Mouse (Mus musculus) adrenal gland, adult (tissue): ENCODE results near the gene Brd3.
"Not testable (repeated sequence)": the region's sequence is repeated elsewhere in the genome, so short reads cannot be mapped to it uniquely, and the experiment has no call there.

Experiments
- DNase-seq, 2 experiments: peaks; one replicate each; pipeline ENCODE4 v3.0.0; 2022 to 2023; ENCODE audit warnings: low spot score in 1 of 2; ENCODE audit not compliant: inconsistent age in 2 of 2

The Brd3 gene

DNA sequence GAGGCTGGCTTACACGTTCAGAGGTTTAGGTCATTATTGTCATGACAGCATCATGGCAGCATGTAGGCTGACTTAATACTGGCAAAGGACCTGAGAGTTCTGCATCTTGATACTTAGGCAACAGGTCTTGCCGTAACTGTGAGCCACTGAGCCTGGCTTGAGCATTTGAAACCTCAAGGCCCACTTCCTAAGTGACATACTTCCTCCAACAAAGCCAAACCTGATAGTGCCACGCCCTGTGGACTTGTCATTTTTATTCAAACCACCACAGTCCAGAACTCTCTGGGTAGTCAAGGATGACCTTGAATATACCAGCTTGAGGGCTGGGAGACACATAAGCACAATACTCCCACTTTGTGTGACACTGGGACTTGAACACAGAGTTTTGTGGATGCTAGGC lies 5.4 kb upstream of the Brd3 start:
- no peak for DNase-seq

- DNase-seq = no peak
Observed at GRCm38 (mm10) chr2:27510706-27511105, 3.2 kb upstream of the Brd3 start.

DNA sequence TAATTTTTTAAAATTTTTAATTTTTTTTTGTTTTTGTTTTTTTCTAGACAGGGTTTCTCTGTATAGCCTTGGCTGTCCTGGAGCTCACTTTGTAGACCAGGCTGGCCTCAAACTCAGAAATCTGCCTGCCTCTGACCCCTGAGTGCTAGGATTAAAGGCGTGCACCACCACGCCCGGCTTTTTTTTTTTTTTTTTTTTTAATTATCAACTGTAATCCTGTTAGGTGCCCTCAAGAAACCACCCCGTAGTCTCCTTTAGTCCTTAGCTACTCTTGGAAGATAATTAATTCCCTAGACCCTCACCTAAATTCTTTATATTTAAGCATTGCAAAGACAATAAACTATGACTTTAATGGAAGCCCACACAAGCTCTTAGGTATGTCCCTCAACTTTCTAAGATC lies 804 bp downstream of the Brd3 start:
- not testable (repeated sequence) for DNase-seq

DNA sequence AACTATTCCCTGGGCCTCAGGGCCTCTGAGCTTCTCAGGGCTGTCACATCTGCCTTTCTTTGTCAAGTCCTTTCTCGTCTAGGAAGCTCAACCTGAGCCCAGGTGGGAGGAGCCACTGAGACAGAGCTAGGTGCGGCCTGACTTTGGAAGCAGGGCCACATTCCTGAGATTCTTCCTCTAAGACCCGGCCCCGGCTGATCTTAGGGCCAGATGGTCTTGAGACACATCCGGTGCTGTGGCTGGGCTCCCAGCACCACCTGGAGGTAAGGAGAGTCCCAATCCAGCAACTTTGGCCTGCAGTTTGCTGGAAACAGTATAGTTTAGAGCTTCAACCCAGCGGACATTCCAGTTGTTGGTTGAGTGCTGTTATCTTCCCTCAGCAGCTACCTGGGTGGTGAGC lies 1.9 kb downstream of the Brd3 start:
- no peak for DNase-seq

DNA sequence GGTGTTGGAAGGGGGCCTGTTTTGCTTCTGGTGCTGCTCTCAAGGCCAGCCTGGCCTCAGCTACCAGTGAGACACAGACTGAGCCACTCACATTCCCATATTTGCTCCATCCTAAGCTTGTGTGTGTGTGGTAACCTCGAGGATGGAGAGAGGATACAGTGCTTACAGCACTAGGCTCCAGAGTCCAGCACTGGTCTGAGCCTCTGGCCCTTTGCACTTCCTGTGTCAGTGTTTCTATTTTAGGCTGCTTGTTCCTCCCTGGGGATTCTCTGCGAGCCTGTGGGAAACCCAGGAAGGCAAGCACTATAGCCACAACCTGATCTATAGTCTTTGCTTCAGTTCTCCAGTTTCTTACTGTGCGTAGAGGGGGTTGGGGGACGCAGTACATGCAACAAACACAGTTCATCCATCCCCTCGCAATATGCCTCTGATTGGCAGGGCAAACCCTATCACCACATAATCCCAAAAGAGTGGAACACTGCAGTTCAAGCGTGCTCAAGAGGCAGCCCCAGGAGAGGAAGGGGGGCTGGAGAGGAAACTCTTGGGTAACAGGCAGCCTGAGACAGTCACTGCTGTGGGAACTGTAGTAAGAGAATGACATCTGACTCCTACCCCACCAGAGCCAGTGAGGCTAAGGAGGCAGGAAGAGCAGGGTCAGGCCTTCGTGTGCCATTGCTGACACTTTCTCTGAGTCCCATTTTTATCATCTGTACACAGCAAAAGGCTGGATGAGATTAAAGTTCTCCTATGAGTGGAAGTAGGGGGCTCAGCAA lies 3.2 kb downstream of the Brd3 start:
- DNase-seq = peak; percentile 17 to 33

DNA sequence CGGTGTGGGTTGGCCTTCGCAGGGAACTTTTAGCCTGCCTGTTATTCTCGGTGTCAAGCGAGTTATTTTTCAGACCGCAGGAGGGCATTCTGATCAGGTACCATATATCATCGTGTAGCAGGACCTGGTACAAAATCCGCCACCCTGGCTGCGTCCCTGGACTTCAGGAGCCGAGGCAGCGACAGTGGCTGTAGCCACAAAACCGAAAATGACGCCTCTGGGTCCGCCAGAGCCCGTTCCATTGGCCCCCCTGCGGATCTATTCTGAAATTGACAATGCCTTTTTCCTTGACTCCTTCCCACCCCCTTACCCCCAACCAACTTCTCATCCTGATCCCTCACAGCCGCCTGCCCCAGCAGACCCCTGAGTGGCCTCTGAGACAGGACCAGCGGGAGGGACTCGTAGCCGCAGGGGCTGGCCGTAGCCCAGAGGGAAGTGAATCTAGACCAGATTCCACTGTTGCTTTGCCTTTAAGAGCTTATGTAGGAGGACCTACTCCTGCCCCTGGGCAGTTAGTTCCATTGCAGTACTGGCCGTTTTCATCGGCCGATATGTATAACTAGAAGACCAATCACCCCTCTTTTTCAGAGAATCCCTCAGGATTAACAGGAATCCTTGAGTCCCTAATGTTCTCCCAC lies 11.0 kb downstream of the Brd3 start:
- no peak for DNase-seq

DNA sequence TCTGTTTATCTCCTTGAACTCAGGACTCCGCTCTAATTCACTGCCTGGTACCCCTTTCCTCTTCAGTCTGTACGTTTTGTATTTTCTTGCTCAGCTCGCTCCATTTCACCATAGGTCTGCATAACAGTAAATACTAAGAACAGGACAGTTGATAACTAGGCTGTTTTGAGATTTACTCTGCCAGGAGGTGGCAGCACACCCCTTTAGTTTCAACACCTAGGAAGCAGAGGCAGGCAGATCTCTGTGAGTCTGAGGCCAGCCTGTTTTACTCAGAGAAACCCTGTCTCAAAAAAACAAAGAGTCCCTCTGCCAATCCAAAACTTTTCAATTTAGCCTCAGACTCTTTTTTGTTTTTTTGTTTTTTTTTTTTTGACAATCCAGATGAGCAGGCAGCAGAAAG lies 13.5 kb downstream of the Brd3 start:
- no peak for DNase-seq

GRCm38 (mm10) chr2:27490939-27491338 lies 16.5 kb downstream of the Brd3 start:
- no peak for DNase-seq

GRCm38 (mm10) chr2:27488362-27488761 lies 19.1 kb downstream of the Brd3 start:
- DNase-seq = no peak

DNA sequence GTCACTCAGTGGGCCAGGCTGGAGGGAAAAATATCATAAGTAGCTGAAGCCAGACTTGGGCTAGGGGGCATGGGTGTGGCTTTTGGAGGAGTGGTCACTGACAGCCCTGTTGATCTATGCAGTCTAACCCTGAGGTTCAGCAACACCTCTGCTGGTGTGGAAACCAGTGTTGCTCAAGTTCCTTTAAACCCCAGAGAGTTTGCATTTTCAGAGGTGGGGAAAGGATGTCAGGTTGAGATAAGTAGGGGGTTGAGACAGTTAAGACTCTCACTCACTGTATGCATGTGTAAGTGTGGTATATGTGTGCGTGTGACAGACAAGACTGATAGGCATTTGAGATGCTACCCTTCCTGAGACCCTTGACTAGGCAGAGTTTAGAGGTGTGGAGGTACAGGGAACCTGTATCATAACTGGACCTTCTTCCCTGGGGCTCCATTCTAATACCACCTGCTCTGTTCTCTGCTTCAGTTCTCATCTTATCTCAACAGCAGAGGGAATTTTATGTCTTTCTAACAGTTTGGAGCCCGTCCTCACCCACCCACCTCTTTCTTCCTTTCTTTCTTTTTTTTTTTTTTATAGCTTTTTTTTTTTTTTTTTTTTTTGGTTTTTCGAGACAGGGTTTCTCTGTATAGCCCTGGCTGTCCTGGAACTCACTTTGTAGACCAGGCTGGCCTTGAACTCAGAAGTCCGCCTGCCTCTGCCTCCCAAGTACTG lies 20.0 kb downstream of the Brd3 start:
- no peak for DNase-seq

DNA sequence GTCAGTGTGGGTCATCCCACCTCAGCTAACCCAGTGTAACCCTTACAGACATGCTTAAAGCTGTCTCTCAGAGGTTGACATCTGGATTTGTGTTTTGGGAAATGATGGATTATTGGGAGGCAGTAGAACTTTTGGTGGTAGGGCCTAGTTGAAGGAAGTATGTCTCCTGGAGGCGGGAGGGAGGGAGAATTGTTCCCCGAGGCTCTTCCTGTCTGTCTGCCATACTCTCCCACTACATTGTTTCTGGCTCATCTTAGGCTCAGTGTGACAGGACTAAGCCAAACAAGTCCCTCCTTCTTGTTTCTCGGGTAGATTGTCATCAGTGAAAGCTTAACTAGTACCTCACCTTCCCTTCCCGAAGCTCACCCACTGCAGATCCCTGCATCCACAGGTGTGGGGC lies 20.7 kb downstream of the Brd3 start:
- DNase-seq = no peak

- no peak for DNase-seq
Observed at GRCm38 (mm10) chr2:27482265-27482861, 25.1 kb downstream of the Brd3 start.

GRCm38 (mm10) chr2:27480367-27480766 lies 27.1 kb downstream of the Brd3 start:
- peak; percentile 38 to 55 for DNase-seq

- peak; percentile 36 to 62 for DNase-seq
Observed at GRCm38 (mm10) chr2:27479821-27480220, 27.6 kb downstream of the Brd3 start.

- peak; percentile 43 for DNase-seq
Observed at GRCm38 (mm10) chr2:27476303-27477192, 30.9 kb downstream of the Brd3 start.

GRCm38 (mm10) chr2:27475495-27476302 lies 31.8 kb downstream of the Brd3 start:
- DNase-seq = peak; percentile 96

DNA sequence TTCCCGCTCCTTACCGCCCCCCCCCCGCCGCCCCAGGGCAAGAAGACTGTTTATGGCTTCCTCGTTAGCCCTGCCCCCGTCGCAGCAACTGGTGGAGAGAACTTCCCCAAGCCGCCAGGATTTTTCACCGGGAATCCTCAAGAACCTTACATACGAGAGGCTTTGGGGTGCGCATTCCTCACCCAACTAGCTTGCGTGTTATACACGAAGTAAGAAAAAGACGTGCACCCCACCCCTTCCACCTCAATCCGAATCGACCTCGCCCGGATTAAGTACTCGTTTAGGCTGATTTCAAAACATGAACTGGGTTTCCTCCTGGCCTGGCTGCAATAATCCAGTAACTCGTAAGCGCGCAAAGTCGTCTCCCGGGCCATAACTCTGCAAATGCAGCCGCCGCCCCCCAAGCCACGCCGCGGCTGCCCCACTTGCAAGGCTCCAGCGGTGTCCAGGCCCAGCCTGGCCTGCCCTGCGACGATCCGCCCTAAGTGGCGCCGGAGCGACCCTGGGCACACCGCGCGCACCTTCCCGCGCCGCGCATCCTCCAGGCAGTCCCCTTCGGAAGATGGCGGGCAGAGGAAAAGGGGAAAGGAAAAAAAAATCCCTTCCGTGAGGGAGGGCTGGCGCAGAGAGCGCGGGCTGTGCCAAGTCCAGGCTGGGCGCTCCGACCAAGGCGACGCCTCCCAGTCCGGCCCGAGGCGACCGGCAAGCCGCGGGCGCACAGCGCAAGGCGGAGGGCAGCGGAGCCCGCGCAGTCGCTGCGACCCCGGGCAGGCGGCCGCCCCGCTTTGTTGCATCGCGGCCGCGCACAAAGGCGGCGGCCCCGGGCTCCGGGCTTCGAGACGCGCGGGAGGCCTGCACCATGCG lies 32.6 kb downstream of the Brd3 start:
- DNase-seq = peak; percentile 69 to 84

DNA sequence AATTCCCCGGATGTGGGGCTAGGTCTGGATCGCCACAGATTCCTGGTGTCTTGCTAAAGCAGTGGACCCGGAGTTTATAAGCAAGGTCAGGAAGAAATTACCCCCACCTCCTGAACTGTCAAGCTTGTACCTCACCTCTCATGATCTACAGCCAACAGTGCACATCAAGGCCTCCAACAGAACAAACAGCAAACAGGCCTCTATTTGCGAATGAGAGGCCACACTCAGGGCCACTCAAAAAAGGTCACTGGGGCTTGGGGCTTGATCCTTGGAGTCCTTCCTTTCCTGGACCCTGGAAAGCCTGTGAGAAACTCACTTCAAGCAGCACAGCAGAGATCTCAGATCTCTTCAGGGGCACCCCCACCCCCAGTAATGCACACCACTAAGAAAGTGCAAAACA lies 33.6 kb downstream of the Brd3 start:
- DNase-seq = peak; percentile 50 to 83
